Mouse (Mus musculus) right cerebral cortex, adult 2 months (tissue): ENCODE measurements around the gene Fads3.
A peak's percentile ranks its signal among the peaks of the same experiment; 100 is the strongest.

Source experiments
- DNase-seq, 2 experiments: peaks; one replicate each; pipeline ENCODE4 v3.0.0; 2021 to 2022; ENCODE audit warnings: low spot score in 2 of 2

The Fads3 gene

GRCm38 (mm10) chr19:10070186-10070980, 29.0 kb downstream of the Fads3 start:
- no peak for DNase-seq

DNA sequence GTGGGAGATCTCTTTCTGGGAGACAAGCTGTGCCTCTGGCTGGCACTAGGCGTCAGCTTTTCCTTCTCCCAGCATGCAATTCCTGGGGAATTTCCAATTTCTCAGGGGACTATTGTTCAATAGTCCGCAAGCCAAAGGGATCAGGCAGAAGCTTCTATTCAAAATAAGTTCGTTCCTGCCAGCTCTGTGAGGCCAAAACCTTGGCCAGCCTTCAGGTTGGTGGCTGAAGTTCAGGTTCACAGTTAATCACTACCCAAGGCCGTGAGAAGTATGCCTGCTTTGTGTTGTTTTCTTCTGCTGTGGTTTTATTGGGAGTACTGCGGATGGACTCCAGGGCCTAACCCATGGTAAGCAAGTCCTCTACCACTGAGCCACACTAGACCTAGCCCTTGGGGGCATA, 29.8 kb downstream of the Fads3 start:
- peak; percentile 26 to 40 for DNase-seq

DNA sequence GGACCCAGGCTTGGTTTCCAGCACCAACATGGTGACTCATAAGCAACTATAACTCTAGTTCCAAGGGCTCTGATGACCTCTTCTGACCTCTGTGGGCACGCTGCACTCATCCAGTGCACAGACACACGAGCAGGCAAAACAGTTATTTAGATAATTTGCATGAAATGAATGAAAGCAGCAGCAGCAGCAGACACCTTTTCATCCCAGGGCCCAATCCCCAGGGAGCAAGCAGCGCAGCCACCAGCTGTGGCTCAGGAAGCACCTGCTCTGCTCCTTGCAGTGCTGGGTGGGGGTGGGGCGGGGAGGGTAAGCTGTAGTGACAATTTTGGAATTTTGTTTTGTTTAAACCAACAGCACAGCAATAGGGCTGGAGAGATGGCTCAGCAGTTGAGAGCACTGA, 30.5 kb downstream of the Fads3 start:
- DNase-seq: no peak

- DNase-seq: no peak
Observed at GRCm38 (mm10) chr19:10073145-10073544, 31.8 kb downstream of the Fads3 start.

DNA sequence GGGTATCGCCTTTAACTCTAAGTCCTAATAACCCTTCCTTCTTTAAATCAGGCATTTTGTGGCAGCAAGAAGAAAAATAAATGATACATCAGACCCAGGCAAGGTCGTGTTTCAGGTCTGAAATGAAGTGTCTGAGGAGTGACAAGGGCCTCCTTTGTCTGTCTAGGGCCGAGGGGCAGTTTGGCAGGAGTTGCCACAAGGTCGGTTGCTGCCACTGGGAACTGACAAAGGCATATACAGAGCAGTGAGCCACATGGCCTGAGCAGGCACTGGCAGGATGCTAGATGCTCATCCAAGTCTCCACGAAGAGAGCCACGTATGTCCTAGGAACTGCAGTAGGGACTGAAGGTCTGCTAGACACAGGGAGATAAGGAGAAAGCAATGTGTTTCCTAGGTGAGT, 37.0 kb downstream of the Fads3 start:
- DNase-seq: no peak

DNA sequence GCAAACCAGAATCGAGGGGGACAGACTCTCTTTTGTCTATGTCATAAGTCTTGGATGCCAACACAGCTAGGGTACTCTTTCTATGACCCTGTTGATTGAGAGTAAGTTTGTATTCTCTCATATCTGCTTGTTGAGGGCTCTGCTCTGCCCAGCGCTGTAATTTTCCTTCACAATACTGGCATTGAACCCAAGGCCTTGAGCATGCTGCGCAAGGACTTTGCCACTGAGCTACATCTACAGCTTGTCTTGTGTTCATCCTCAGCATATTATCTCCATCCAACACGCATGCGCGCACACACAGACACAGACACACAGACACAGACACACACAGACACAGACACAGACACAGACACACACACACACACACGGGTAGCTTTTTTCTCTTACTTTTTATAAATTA, 39.0 kb downstream of the Fads3 start:
- DNase-seq: no peak

DNA sequence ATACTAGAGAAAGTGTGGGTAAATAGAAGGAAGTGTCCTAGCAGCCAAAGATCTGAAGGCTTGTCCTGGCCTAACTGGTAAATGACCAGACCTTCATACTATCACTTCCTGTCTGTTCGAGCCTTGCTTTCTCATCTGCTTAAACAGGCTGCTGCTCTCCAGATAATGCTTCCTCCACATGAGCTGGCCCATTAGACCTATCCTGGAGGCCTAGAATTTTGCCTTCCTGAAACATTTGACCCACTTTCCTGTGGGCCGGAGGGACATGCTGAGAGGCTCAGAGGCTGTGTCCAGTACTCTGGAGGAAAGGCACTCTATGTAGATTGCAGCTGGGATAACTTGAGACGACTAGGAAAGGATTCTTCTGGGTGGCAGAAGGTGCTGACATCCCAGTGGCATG, 40.7 kb downstream of the Fads3 start:
- no peak for DNase-seq

- DNase-seq: no peak
Observed at GRCm38 (mm10) chr19:10085454-10085853, 44.1 kb downstream of the Fads3 start.

- DNase-seq: no peak
Observed at GRCm38 (mm10) chr19:10086976-10087375, 45.6 kb downstream of the Fads3 start.

GRCm38 (mm10) chr19:10093829-10094228, 52.5 kb downstream of the Fads3 start:
- no peak for DNase-seq

DNA sequence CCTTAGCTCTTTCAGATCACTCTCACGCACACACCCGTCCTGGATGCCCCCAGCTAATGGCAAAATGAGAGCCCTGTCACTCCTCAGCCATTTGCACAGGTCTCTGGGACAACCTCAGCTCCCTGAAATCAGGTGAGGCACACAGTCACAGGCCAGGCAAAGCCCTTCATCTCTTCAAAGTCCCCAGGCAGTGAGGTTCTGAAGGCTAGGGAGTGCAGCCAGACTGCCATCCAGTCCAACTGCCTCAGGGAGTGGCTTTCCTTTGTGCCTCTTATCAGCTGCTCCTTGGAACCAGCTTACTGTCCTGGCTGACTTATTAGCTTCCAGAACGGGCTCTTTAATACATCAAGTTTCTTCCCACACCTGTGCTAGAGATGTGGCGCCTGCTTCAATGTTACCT, 53.3 kb downstream of the Fads3 start:
- DNase-seq: no peak

- no peak for DNase-seq
Observed at GRCm38 (mm10) chr19:10096371-10096876, 55.1 kb downstream of the Fads3 start.

- no peak for DNase-seq
Observed at GRCm38 (mm10) chr19:10097826-10098225, 56.5 kb downstream of the Fads3 start.

DNA sequence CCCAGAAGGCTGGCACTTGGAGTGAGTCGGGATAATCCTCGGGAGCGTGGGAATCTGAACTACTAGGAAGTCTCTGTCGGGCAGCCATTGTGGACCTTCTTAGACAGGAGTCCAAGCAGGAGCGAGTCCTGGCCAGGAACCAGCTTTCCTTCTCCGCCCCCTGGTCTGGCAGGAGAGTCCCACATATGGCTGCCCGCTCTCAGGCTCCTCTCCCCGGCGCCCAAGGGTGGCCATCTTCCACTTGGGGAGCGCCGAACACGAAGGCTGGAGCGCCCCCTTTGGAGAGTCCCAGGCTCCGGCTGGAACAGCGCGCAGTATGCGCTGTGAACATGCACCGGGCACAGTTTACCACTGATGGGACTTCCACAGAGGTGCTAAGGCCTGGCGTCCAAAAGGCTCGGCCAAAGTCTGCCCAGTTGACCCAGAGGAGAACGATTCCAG, 59.3 kb downstream of the Fads3 start:
- DNase-seq: peak; percentile 60 to 71

DNA sequence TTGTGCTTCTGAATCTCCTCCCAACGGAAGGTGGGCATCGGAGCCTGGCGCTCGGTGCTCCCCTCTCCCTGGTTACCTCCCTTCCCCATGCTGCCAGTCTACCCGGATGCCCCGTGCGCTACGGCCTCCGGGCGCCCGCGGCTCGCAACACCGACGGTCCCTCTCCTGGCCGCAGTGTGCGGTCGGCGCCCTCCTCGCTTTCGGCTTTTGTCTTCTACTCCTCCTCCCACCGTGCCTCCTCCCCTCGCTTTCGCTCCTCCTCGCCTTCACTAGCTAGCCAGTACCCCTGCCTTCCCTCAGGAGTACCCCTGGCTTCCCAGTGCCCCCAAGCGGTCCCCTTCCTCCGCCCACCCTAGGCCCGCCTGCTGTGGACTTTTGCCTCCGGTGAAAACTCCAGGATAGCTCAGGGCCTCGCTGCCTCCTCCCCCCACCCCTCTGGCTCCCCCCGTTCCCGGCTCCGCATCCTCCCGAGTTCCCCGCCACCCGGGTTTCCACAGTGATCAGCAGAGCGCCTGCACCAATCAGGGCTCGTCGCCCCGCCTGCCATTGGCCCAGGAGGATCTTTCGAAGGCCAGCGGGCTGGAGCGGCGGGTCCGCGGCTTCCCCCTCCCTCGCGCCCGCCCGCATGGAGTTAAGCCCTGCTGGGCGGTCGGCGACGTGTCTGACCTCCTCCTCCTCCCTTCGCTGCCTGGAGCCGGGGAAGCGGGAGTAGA, 60.1 kb downstream of the Fads3 start, which contains the start of gene Fads2:
Gene Fads2, minus strand, starts transcription at position 406 of the 713 bp plus-strand sequence.
- peak; percentile 86 to 88 for DNase-seq

- DNase-seq: peak in 1 of 2 experiments; percentile 8
Observed at GRCm38 (mm10) chr19:10102054-10102700, 60.8 kb downstream of the Fads3 start.

GRCm38 (mm10) chr19:10104234-10104633, 62.9 kb downstream of the Fads3 start:
- DNase-seq: no peak

DNA sequence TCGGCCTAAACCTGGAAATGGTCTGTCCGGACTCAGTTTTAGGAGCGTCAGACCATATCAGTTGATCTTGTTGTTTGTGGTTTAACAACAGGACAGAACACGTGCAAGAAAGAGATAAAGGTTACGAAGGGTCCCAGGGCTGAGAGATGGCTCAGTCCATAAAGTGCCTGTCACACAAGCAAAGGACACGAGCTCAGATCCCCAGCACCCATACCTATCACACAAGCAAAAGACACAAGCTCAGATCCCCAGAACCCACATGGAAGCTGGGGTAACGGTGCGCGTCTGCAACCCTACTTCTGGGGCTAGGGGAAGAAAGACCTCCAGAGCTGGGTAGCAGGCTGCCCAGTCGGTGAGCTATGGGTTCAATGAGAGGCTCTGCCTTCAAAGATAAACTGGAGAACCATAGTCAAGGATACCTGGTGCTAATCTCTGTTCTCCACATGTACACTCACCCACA, 63.7 kb downstream of the Fads3 start:
- no peak for DNase-seq

DNA sequence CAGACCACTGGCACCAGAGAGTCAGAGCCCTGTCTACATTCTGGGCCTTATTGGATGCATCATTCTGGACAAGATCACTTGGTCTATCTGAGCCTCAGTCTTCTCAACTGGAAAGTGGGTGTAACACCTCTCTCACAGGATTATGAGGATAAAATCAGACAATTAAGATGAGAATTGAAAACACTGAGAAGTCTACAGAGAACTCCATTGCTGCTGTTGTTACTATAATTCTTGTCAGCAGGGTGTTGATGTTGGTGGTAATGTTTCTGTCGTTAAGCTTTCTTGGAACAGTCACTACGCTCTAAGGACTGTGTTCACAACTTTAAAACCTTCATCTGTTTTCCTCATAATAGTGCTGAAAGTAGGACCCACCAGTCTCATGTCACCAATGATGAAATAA, 65.3 kb downstream of the Fads3 start:
- no peak for DNase-seq

- DNase-seq: no peak
Observed at GRCm38 (mm10) chr19:10107051-10107611, 65.8 kb downstream of the Fads3 start.

DNA sequence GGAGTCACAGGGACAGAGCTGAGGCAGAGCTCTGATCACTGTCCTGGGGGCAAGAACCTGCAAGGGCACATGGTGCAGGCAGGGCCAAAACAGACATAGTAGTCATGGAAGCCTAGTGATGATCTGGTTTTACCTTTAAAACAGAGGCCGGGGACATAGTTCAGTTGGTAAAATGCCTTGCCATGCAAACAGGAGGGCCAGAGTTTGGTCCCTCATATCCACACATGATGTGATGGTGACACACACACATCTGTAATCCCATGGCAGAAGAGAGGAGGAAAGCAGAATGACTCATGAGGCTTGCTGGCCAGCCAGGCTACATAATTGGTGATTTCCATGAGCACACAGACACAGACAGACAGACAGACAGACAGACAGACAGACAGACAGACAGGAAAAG, 66.8 kb downstream of the Fads3 start:
- DNase-seq: no peak

DNA sequence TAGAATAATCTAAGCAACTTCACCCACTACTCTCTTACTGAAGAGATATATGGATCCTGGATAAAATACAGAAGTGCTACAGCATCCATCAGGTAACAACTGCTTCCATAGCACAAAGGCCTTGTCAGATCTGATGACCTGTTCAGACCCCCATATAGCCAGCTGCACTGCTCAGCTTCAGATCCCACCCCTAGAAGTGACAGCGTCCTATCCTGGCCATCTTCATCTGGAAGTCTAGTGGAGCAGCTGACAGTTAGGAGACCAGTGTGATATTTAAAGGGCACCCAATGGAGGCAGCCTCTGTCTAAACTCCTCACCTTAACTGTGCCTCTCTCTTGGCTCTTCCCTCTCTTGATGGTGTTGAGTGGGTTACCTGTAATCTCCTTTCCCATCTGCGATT, 67.3 kb downstream of the Fads3 start:
- DNase-seq: no peak
